Mouse (Mus musculus) frontal cortex, postnatal 25 days (tissue): ENCODE results near the gene Ccdc33.

Experiments used
- DNase-seq, 2 experiments: peaks; one replicate each; pipeline ENCODE4 v3.0.0; 2022; ENCODE audit warnings: low spot score in 2 of 2

Gene Ccdc33

DNA sequence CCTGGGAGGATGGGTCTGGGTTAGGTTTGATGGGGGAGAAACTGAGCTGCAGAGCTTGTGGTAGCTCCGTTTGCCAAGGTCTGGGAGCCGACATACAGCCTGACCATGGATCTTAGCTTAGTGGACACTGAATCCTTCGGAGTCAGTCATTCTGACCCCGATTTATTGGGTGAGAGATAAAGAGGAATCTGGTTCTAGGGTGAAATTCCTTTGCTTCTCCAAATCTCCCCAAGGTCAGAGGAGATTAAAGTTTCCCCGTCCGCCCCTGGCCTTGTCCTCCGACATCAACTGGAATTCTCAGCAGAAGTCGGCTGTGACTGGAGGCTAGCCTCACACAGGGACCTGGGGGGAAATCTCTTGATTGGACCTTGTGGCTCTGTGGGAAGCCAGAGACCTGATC lies 107.1 kb downstream of the Ccdc33 start:
- DNase-seq, result no peak

DNA sequence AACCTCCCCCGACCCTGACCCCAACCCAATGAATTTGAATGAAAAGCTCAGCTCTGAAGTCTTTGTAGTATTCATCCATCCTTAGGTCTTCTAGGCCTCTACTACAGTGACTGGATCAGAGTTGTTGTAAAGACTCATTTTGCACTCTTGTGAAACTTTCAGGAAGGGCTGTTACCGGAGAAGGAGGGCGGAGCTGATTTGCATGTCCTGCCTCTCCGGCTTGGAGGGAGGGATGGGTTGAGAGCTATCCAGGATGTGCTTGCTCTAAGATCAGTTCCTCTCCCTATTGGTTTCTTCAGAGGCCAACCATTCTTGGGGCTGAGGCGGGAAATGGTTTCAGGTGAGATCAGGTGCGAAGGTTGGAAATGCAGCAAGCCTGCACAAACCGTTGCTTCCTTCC lies 107.6 kb downstream of the Ccdc33 start:
- no peak for DNase-seq

- DNase-seq, result no peak
These were observed 109.0 kb downstream of the Ccdc33 start for GRCm38 (mm10) chr9:58009588-58009987.

DNA sequence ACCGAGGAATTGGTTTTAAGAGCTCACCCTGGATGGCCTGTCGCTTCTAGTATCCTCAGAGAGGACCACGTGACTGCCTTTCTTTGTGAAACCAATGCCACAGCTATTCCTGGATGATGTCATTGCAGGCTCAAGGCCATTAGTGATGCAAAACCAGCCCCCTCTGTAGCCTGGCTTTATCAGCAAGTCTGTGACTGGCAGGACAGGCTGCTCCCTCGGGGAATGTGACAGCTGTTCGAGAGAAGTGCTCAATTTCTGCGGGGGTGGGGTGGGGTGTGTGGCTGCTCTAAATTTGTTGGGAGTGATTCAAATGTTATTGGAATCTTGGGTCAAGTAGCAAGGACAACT lies 109.6 kb downstream of the Ccdc33 start:
- no peak for DNase-seq

GRCm38 (mm10) chr9:58008336-58009014 lies 110.1 kb downstream of the Ccdc33 start:
- no peak for DNase-seq

DNA sequence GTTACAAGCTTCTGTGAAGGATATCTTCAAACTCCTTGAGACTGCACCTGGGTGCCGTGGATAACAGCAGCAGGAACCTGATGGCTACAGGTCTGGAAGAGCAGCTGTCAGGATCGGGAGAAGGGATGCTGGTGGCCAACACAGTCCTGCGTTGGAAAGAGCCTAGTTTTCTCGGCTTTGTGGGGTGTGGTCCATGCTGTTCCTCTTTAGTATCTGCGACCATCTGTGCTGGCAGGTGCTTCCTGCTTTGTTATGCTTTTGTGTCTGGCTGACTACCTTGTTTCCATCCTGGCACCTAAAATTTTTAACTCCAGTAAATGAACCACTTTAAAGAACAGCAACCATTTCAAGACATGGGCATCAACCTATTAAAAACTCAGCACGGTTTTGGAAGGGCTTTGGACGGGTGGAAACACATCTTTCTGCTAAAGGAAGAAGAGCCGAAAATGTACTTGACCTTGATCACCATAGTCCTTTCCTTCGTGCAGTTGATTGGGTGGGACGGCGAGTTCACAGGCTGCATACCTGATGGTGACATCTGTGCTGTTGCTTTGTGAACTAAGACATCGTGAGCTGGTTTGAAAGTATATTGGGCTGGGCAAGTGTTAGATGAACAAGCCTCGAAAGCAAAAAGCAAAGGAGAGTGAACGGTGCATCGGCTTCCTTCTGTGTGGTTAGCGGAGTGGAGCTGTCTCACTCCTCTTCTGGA lies 112.7 kb downstream of the Ccdc33 start, which contains the start of gene Cyp11a1:
TSS of gene Cyp11a1 (plus strand) at position 659 of the 709 bp plus-strand sequence.
- DNase-seq, result no peak

DNA sequence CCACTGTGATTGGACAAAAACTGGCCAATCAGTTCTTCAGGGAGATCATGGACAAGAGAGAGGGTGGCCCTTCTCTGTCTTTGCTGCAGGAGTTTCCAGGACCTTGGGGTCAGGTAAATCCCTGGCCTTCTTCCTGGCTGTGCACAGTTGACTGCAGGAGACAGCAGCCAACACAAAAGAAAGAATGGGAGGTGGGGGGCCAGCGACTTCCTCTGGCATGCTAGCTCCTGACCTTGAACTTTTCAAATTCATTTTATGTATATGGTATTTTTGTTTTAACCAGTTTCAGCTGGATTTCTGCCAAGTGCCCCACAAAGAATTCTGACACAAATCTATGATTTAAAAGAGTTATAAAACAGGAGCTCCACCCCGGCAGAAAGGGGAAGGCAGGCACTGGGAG lies 115.4 kb downstream of the Ccdc33 start:
- no peak for DNase-seq

DNA sequence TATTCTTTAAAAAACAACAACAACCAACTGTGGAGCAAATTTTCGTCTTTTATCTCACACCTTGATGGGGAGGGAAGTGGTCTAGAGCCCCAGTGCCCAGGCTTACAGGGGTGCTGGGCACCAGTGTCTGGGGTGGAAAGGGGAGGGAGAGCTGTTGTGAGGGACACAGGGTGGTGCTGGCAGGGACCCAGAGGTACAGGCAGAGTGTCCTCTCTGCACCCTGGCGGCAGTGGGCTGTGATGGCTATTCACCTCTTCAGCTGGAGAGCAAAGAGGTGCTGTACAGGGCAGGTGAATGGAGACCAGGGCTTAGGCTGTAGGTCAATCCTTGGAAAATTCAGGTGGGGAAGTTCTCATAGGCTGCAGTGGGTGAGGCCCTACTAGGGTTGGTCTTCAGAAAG lies 118.9 kb downstream of the Ccdc33 start:
- DNase-seq, result no peak

DNA sequence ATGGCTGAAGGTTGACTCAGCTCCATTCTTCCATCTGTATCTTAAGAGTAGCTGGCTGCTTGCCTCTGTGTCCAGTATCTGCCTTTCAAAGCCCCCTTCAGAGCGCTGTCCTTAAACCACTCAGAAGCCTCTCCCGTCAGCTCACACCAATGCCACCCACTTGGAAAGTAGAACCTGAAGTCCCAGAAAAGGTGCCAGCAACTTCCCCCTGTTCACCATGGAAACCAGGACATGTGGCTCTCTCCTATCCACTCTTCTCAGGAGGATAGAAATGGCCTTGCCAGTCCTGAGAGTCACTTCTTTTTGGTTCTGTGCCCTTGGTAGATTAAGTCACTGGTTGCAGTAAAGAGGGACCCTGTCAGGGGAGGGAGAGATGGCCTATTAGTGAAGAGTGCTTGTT lies 119.9 kb downstream of the Ccdc33 start:
- DNase-seq, result no peak

- DNase-seq, result no peak
These were observed 120.5 kb downstream of the Ccdc33 start for GRCm38 (mm10) chr9:57998032-57998659.

- DNase-seq, result no peak
These were observed 121.1 kb downstream of the Ccdc33 start for GRCm38 (mm10) chr9:57997511-57998031.

- DNase-seq, result no peak
These were observed 123.3 kb downstream of the Ccdc33 start for GRCm38 (mm10) chr9:57995282-57995681.

- DNase-seq, result no peak
These were observed 125.6 kb downstream of the Ccdc33 start for GRCm38 (mm10) chr9:57992781-57993591.

DNA sequence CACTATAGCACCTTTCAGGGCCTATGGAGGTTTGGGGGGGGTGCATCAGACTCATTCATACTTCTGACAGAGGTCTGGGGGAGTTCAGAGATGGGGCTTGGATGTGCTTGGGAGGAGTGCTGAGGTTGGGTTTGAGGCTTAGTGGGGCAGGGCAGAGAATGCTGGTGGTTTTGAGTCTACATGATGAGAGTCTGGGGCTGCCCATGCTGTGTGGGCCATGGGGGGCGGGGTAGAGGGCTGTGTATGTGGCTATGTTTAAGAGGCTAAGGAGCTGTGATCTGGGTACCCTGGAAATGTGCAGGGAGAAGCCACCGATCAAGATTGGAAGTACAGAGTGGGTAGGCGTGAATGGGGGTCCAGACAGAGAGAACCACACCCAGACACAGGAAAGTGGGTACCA lies 126.6 kb downstream of the Ccdc33 start:
- DNase-seq, result no peak

- DNase-seq, result no peak
These were observed 128.0 kb downstream of the Ccdc33 start for GRCm38 (mm10) chr9:57990438-57991110.

- DNase-seq, result no peak
These were observed 129.3 kb downstream of the Ccdc33 start for GRCm38 (mm10) chr9:57989309-57989708.

DNA sequence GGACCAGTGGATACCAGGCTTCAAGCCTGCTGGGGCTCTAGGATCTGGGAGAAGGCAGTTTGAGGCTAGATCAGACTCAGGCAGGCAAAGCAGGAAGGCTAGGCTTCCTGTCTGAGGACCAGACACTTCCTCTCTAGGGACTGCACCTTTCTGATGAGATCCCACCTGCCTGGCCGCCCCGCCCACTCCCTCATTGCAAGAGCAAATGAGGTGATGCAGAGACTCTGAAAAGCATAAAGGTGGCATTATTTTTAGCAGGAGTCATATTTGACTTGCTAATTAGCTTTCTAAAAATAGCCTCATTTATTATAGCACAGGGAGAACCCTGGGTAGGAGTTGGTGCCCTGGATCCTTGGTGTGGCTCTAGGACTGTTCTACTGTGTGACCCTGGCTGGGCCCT lies 130.5 kb downstream of the Ccdc33 start:
- no peak for DNase-seq

DNA sequence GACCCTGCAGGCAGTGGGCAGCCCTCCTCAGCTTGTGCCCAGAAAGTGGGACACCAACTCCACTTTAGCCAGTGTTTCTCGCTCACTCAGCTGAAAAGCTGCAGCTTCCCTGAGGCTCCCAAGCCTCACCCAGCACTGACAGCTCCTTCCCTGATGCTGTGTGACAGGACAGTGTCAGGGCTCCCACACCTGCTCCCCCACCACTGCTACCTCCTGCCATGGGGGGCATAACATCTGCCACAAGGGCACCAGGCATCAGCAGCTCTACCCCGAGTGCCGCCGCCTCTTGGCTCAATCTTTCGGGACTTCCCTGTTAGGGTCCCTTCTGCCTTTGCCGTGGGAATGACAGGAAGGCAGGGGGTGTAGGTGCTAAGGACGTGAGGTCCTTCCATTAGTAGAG lies 132.3 kb downstream of the Ccdc33 start:
- no peak for DNase-seq

- peak in 1 of 2 experiments; percentile 45 for DNase-seq
These were observed 133.3 kb downstream of the Ccdc33 start for GRCm38 (mm10) chr9:57985304-57985703.

GRCm38 (mm10) chr9:57980570-57980969 lies 138.1 kb downstream of the Ccdc33 start:
- DNase-seq, result no peak

DNA sequence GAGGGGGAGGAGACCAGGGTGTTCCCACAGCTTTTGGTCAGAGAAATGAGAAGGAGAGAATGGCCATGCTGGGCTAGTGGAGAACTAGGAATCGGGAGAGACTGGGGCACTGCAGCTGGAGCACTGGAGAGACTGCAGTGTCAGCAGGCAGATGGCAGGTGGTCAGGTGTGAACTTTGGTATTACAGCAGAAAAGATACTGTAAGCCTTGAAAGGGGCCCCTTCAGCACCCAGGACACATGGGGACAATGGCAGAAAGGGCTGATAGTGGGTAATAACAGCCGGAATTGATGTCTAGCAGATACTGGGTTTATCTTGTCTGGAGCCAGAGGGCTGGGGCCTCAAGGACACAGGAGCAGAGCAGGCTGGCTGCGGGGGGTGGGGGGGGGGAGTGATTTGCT lies 139.8 kb downstream of the Ccdc33 start:
- DNase-seq, result no peak
